Mouse (Mus musculus) hindbrain, embryonic 11.5 days (tissue): ENCODE measurements around the gene Elf5. TPM values are rescaled to one million over a fixed set of nuclear protein-coding genes. Genes with fewer than 3 reads are reported as not detected.

ENCODE experiments used
- ATAC-seq: fragments of 200-750 bp; cut with Nextera tagmentation; 2 replicates; pipeline ENCODE4 v1.8.0; 2017; ENCODE audit warnings: mild to moderate bottlenecking, moderate TSS enrichment, moderate library complexity; ENCODE audit not compliant: low FRiP score
- DNase-seq: peaks from one replicate; pipeline ENCODE4 v3.0.0-alpha.2; 2015; ENCODE audit warnings: low spot score
- H3K27ac ChIP-seq: fragments of 300-500 bp; sonication (generic); 2 replicates; pipeline ENCODE4 v1.5.1; 2014; ENCODE audit warnings: mild to moderate bottlenecking, low read depth, low read length
- H3K27me3 ChIP-seq: fragments of 300-500 bp; sonication (generic); 2 replicates; pipeline ENCODE4 v1.6.1; 2014; ENCODE audit warnings: mild to moderate bottlenecking, low read length, moderate library complexity, mixed read lengths; ENCODE audit not compliant: control insufficient read depth, insufficient read depth
- H3K36me3 ChIP-seq: fragments of 300-500 bp; sonication (generic); 2 replicates; pipeline ENCODE4 v1.6.1; 2014; ENCODE audit warnings: mild to moderate bottlenecking, low read length, moderate library complexity, mixed read lengths; ENCODE audit not compliant: control insufficient read depth, insufficient read depth
- H3K4me1 ChIP-seq: fragments of 300-500 bp; sonication (generic); replicated peaks from 2 replicates; pipeline ENCODE4 v1.6.1; 2014; ENCODE audit warnings: low read length, mixed read lengths; ENCODE audit not compliant: control insufficient read depth, insufficient read depth
- H3K4me2 ChIP-seq: fragments of 300-500 bp; sonication (generic); replicated peaks from 2 replicates; pipeline ENCODE4 v1.6.1; 2014; ENCODE audit warnings: mild to moderate bottlenecking, low read depth, low read length
- H3K4me3 ChIP-seq: fragments of 300-500 bp; sonication (generic); 2 replicates; pipeline ENCODE4 v1.5.1; 2014; ENCODE audit warnings: low read depth, low read length
- H3K9ac ChIP-seq: fragments of 300-500 bp; sonication (generic); 2 replicates; pipeline ENCODE4 v1.6.1; 2014; ENCODE audit warnings: low read depth, low read length
- H3K9me3 ChIP-seq: fragments of 300-500 bp; sonication (generic); 2 replicates; pipeline ENCODE4 v1.6.1; 2016; ENCODE audit warnings: low read length; ENCODE audit not compliant: control insufficient read depth
- WGBS: fragments of 180-500 bp; shearing (Covaris S2); extraction: QIAGEN DNeasy Blood & Tissue Kit; methylation state at CpG from one replicate; pipeline ENCODE4 v1.1.7; 2014; 5-methylcytosine and 5-hydroxymethylcytosine counted together
- polyA plus RNA-seq: library from polyadenylated mRNA; unstranded; fragments of >200 nt; fragmentation: Nextera tagmentation; extraction: Ambion mirVana; gene quantifications from 2 replicates; pipeline ENCODE4 v1.2.1, GENCODE M21; 2014

Gene Elf5
- polyA plus RNA-seq, 1 experiment from 2014 or later, result not detected

GRCm38 (mm10) chr2:103398110-103398509 lies 13.4 kb upstream of the Elf5 start:
- WGBS, result 82% methylated on average over 6 of the region's 6 CpGs
- ATAC-seq, result no peak

GRCm38 (mm10) chr2:103400691-103401090 lies 10.8 kb upstream of the Elf5 start:
- DNase-seq (no peak), ATAC-seq (no peak)
- H3K9me3 ChIP-seq, result no peaks in the 10 kb centered on the region
- H3K4me3 ChIP-seq, result no peak overlapping the region
- H3K4me2 ChIP-seq, result no peak overlapping the region
- no peaks in the 10 kb centered on the region for H3K4me1 ChIP-seq
- no peaks in the 10 kb centered on the region for H3K36me3 ChIP-seq
- WGBS, result 78% methylated on average over 4 of the region's 4 CpGs
- no peak overlapping the region for H3K9ac ChIP-seq
- H3K27ac ChIP-seq, result no peak overlapping the region
- H3K27me3 ChIP-seq, result no peaks in the 10 kb centered on the region

More at GRCm38 (mm10) chr2:103398110-103398509, 13.4 kb upstream of the Elf5 start:
- Histone ChIP-seq H3K27me3 (no peaks in the 10 kb centered on the region), H3K27ac (no peak overlapping the region), H3K36me3 (no peaks in the 10 kb centered on the region), H3K4me2 (no peak overlapping the region), H3K4me1 (no peaks in the 10 kb centered on the region), H3K4me3 (no peak overlapping the region), H3K9ac (no peak overlapping the region), H3K9me3 (no peaks in the 10 kb centered on the region)
- DNase-seq, result no peak

- H3K27me3 ChIP-seq, result no peaks in the 10 kb centered on the region
- ATAC-seq, result no peak
- no peaks in the 10 kb centered on the region for H3K4me1 ChIP-seq
- no peak overlapping the region for H3K4me3 ChIP-seq
- 82% methylated on average over 3 of the region's 3 CpGs for WGBS
- H3K4me2 ChIP-seq, result no peak overlapping the region
- no peak for DNase-seq
- H3K27ac ChIP-seq, result no peak overlapping the region
- no peaks in the 10 kb centered on the region for H3K36me3 ChIP-seq
- H3K9me3 ChIP-seq, result no peaks in the 10 kb centered on the region
- no peak overlapping the region for H3K9ac ChIP-seq
Measured at GRCm38 (mm10) chr2:103406239-103406638, 5.2 kb upstream of the Elf5 start.

- no peak for DNase-seq
- Histone ChIP-seq H3K27me3 (no peaks in the 10 kb centered on the region), H3K4me2 (no peak overlapping the region), H3K9me3 (no peaks in the 10 kb centered on the region), H3K9ac (no peak overlapping the region), H3K4me3 (no peak overlapping the region), H3K36me3 (no peaks in the 10 kb centered on the region), H3K4me1 (no peaks in the 10 kb centered on the region), H3K27ac (no peak overlapping the region)
- ATAC-seq, result no peak
- whole genome bisulfite sequencing, result 90% methylated on average over 3 of the region's 3 CpGs
Measured at GRCm38 (mm10) chr2:103411816-103412215, 328 bp downstream of the Elf5 start.

GRCm38 (mm10) chr2:103413381-103413780 lies 1.9 kb downstream of the Elf5 start:
- no peak for ATAC-seq

GRCm38 (mm10) chr2:103415774-103416173 lies 4.3 kb downstream of the Elf5 start:
- DNase-seq, result no peak
- no peak overlapping the region for H3K9ac ChIP-seq
- no peak overlapping the region for H3K27ac ChIP-seq
- H3K9me3 ChIP-seq, result no peaks in the 10 kb centered on the region
- 87% methylated on average over 3 of the region's 3 CpGs for WGBS
- ATAC-seq, result no peak
- no peak overlapping the region for H3K4me3 ChIP-seq
- no peaks in the 10 kb centered on the region for H3K4me1 ChIP-seq
- H3K27me3 ChIP-seq, result no peaks in the 10 kb centered on the region
- no peak overlapping the region for H3K4me2 ChIP-seq
- H3K36me3 ChIP-seq, result no peaks in the 10 kb centered on the region

More at GRCm38 (mm10) chr2:103413381-103413780, 1.9 kb downstream of the Elf5 start:
- Histone ChIP-seq H3K27me3 (no peaks in the 10 kb centered on the region), H3K27ac (no peak overlapping the region), H3K36me3 (no peaks in the 10 kb centered on the region), H3K4me1 (no peaks in the 10 kb centered on the region), H3K9ac (no peak overlapping the region), H3K4me2 (no peak overlapping the region), H3K4me3 (no peak overlapping the region), H3K9me3 (no peaks in the 10 kb centered on the region)
- WGBS, result 86% methylated on average over 5 of the region's 5 CpGs
- DNase-seq, result no peak

GRCm38 (mm10) chr2:103420650-103421507 lies 9.4 kb downstream of the Elf5 start:
- no peaks in the 10 kb centered on the region for H3K4me1 ChIP-seq
- no peaks in the 10 kb centered on the region for H3K36me3 ChIP-seq
- H3K9ac ChIP-seq, result no peak overlapping the region
- H3K4me2 ChIP-seq, result no peak overlapping the region
- no peak overlapping the region for H3K27ac ChIP-seq
- ATAC-seq, result peak; percentile 53; the same call in 1 of the 2 replicates
- H3K9me3 ChIP-seq, result no peaks in the 10 kb centered on the region
- no peak for DNase-seq
- 71% methylated on average over 15 of the region's 15 CpGs for WGBS
- no peaks in the 10 kb centered on the region for H3K27me3 ChIP-seq
- no peak overlapping the region for H3K4me3 ChIP-seq

- WGBS, result 67% methylated on average over 12 of the region's 12 CpGs
- no peak for DNase-seq
- H3K36me3 ChIP-seq, result no peaks in the 10 kb centered on the region
- no peaks in the 10 kb centered on the region for H3K27me3 ChIP-seq
- ATAC-seq, result no peak
- H3K4me2 ChIP-seq, result no peak overlapping the region
- no peak overlapping the region for H3K27ac ChIP-seq
- no peaks in the 10 kb centered on the region for H3K9me3 ChIP-seq
- H3K4me1 ChIP-seq, result no peaks in the 10 kb centered on the region
- no peak overlapping the region for H3K4me3 ChIP-seq
- H3K9ac ChIP-seq, result no peak overlapping the region
Measured at GRCm38 (mm10) chr2:103423884-103424283, 12.4 kb downstream of the Elf5 start.
